Mouse (Mus musculus) frontal cortex, postnatal 36 days (tissue): ENCODE measurements around the gene Mrgprf.

Source experiments
- DNase-seq, 2 experiments: peaks; one replicate each; pipeline ENCODE4 v3.0.0; 2022; ENCODE audit warnings: low spot score in 2 of 2

Gene Mrgprf

GRCm38 (mm10) chr7:145300321-145301007 lies at the start of gene Mrgprf:
Mrgprf (plus strand) TSS chr7:145300828.
- peak in 1 of 2 experiments; percentile 13 for DNase-seq

DNA sequence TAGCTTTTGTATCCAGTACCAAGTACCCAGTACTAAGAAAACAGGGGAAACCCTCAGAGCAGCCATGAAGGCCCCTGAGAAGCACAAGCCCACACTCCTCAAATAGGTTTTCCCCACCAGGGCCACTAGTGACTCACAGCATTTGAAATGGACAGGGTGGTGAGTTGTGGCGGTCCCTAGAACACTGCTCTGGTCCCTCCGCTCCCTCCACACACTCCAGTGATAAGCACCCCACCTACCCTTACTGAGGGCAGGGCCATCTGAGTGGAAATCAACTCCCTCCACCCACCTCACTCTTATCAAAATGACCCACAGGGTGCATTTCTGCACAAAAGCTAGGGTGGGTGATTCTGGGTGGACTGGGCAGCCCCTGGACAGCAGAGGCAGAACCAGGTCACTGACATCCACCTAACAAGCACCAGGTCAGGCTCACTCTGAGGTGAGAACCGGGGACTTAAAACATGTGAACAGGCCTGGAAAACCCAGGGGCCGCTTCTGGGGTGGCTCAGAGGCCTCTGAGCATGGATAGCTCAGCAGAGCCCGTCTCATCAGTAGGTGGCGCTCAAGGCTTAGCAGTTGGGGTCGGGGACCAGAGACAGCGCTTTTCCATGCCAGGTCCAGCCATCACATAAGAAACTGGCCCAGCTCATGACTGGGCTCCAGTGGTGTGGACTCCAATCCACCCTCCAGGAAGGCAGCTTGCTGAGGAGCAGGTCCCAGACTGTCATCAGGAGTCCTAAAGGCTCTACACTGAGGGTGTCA lies 47.7 kb upstream of the Mrgprf start:
- peak; percentile 77 to 78 for DNase-seq

- DNase-seq = no peak
Measured at GRCm38 (mm10) chr7:145253986-145254630, 46.5 kb upstream of the Mrgprf start.

GRCm38 (mm10) chr7:145256092-145256491 lies 44.5 kb upstream of the Mrgprf start:
- DNase-seq = no peak

DNA sequence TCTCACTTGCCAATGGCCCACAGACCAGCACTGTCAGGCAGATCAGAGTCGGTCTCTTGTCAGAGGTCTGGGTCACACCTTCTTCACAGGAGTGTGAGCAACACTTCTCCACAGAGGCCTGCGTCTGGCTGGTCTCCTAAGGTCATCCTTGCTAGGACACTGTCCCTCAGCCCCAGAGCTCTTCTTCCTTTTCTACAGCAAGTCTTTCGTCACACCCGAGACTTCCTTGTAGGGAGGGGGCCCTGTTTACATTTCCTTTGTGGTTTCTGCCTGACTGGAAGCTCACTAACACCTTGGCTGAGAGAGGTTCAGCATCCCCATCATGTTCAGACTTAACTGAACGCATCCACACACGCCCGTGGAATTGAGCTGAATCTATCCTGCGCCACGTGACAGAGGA lies 36.4 kb upstream of the Mrgprf start:
- DNase-seq = no peak

DNA sequence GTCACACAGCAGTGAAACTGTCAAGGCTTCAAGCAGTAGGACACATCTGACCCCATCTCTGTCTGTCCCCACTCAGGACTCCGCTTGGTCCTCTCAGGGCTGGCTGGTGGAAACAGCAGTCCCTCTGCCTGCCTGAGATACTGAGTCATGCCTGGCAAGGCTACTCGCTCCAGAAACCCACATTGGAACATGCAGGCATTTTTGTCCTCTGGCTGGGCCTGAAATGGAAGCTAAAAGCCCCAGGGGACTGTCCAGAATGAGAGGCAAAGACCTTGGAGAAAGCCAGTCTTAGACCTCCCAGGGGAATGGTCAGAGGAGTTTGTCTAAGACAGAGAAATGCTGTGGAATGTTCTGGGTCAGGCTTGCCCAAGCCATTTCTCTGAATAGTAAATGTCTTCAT lies 34.6 kb upstream of the Mrgprf start:
- DNase-seq = no peak

DNA sequence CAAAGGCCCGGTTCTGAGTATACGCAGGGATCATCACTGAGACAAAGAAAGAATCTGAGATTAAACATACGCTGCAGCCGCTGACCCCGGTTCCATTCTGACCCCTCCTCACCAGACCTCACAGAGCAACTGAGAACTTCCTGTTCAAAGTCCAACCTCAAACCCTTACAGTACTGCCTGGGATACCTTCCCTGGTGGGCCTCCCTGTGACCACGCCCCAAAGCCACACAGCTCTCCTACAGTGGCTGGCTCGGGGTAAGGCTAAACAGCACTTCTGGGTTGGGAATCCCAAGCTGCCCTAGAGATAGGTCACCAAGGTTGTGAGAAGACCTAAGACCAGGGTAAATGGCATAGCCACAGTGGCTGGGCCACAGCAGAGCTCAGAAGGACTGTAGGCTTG lies 31.7 kb upstream of the Mrgprf start:
- DNase-seq = no peak

- DNase-seq = no peak
Measured at GRCm38 (mm10) chr7:145270955-145271354, 29.7 kb upstream of the Mrgprf start.

GRCm38 (mm10) chr7:145275488-145275887 lies 25.1 kb upstream of the Mrgprf start:
- DNase-seq = no peak

DNA sequence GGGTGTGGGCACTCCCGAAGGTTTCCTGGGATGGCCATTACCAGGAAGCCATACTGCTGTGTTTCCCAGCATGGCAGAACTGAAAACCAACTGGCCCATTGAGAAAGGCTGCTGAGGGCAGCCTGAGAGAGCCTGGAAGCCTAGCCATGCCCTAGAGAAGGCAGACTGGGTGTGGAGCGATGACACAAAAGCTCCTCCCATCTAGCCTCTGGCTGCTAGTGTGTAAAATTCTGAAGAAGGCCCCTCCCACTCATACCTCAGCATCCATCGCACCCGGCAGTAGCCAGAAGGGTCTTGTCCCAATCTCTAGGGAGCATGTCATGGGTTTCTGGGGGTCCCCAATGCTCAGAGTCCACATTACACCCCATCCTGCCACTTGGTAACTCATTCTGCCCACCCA lies 19.2 kb upstream of the Mrgprf start:
- no peak for DNase-seq

DNA sequence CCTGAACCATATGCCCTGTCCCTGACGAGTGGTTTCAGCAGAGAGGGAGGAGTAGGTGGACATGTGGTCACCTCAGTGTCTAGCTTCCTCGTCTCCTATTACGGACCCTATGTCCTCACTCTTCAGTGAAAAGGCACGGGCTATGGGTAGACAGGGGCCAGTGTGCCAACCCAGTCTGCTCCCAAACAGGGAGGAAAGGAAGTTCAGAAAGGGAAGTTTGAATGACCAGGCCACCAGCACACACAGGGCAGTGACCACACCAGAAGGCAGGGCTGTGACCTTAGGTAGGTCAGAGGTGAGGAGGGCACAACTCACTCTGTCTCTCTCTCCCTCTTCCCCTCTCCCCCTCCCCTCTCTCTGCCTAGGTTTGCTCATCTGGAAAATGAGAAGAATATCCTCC lies 17.6 kb upstream of the Mrgprf start:
- DNase-seq = no peak

- DNase-seq = peak; percentile 85 to 92
Measured at GRCm38 (mm10) chr7:145283487-145284187, 17.0 kb upstream of the Mrgprf start, which contains the start of gene Tpcn2. Tpcn2 (minus strand) TSS chr7:145284011.

DNA sequence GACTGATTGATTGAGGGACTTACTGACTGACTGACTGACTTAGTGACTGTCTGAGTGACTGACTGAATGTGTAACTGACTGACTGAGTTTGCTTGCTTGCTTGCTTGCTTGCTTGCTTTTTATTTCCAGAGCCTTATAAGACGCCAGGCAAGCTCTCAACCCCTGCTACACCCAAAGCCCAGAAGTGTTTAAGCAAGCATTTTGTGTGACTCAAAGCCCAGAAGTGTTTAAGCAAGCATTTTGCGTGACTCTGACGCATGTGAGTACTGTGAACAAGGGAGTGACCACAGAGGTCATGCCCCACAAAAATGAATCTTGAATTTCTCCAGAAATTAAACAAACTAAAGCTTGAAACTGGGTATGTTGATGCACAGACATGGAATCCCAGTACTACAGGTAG lies 16.3 kb upstream of the Mrgprf start:
- no peak for DNase-seq

- DNase-seq = no peak
Measured at GRCm38 (mm10) chr7:145285476-145285875, 15.2 kb upstream of the Mrgprf start.

DNA sequence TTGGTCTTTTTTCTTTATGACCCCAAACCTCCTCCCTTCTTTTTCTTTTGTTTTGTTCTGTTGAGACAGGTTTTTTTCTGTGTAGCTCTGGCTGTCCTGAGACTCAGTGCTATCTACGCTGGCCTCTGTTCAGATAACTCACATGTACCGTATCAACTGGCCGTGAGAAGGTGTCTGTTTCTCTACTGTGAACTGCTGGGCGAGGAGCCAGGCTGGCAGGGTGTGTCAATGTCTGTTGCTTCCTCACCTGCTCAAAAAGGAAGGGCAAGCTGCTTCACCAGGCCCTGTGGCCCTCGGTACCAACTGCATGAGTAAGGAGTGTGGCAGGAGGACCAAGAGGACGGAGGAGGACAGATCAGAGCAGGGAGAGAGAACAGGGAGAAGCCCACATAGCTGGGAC lies 13.2 kb upstream of the Mrgprf start:
- DNase-seq = no peak

DNA sequence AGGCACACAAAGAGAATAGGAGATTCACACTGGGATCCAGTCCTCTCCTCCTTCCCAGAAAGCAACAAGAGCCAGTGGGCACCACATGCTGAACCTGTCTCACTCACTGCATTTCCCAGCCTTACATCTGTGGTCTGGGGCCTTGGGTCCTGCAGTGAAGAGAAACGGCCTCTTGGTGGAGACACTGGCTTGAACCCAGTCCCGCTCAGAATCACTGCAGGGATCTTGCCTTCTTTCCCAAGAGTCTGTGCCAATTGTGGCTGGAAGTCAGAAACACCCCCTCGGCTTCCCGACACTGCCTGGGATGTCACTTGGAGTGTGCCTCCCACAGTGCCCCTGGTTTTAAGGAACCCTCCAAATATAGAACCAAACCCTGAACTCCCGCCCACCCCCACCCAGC lies 11.3 kb upstream of the Mrgprf start:
- DNase-seq = peak in 1 of 2 experiments; percentile 24

- DNase-seq = no peak
Measured at GRCm38 (mm10) chr7:145291847-145292246, 8.8 kb upstream of the Mrgprf start.

GRCm38 (mm10) chr7:145292726-145293125 lies 7.9 kb upstream of the Mrgprf start:
- DNase-seq = no peak

DNA sequence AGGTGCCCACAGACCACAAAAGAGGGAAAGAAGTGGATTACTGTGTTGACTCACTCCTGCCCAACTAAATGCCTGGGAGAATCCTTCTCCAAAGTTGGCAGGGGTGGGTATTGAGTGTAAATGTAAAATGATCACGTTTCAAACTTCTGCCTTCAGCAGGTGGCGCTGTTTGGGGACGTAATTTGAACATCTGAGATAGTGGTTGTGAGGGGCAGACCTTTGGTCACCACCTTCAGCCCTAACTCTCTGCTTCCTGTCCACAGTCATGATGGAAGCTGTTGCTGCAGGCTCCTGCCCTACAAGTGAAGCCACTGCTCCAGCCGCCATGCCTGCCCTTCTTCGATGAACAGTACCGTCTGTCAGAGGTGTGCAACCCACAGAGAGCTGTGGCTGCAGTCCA lies 6.8 kb upstream of the Mrgprf start:
- DNase-seq = no peak

DNA sequence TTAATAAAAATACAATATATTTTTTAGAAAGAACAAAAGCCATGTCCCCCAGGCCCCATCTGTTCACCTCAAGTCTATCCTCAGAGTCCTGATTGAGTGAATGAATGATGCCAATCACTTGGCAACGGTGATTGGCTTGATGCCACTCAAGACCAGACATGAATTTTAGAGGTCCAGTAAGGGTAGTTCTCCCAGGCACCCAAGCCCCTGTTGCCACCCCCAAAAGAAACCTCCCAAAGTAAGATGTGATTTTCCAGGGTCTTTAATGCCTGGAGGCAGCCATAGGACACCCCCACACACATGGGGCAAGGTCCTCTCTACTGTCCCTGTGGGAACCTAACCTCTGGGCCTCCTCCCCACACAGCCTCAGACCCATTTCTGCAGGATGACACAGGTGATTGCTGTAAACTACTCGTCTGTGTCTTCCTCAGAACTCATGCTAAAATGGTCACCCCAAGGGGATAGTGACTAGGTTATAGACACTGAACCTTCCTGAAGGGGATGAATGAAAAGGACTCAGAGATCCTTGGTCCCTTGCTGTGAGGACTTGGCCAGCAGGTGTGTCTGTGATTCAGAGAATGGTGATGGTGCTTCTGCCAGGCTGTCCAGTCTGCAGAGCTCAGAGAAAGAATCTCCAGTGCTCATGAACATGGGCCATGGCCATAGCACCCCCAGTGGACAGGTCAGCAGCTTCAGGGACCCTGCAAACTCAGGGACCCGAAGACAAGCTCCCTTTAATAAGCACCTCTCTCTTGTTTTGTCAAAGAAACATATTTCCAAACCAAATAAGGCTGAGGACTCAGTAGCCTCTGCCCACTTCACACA lies 1.8 kb upstream of the Mrgprf start:
- DNase-seq = no peak
